Mouse (Mus musculus) mesoderm, embryonic 11.5 days (tissue): ENCODE data around the gene Paqr7.
"Not testable (repeated sequence)": the region's sequence is repeated elsewhere in the genome, so short reads cannot be mapped to it uniquely, and the experiment has no call there.

Experiments
- DNase-seq: peaks from one replicate; pipeline ENCODE4 v3.0.0-alpha.2; 2012; ENCODE audit warnings: low read depth, low spot score

The Paqr7 gene

GRCm38 (mm10) chr4:134473764-134474163 is 22.7 kb upstream of the Paqr7 start:
- no peak for DNase-seq

- no peak for DNase-seq
Observed at GRCm38 (mm10) chr4:134474240-134474639, 22.3 kb upstream of the Paqr7 start.

- DNase-seq, result no peak
Observed at GRCm38 (mm10) chr4:134476899-134477298, 19.6 kb upstream of the Paqr7 start.

GRCm38 (mm10) chr4:134478031-134478430 is 18.5 kb upstream of the Paqr7 start:
- peak; percentile 91 for DNase-seq

GRCm38 (mm10) chr4:134479839-134480238 is 16.7 kb upstream of the Paqr7 start:
- DNase-seq, result no peak

GRCm38 (mm10) chr4:134480864-134481263 is 15.6 kb upstream of the Paqr7 start:
- DNase-seq, result peak; percentile 83

GRCm38 (mm10) chr4:134481270-134481669 is 15.2 kb upstream of the Paqr7 start:
- no peak for DNase-seq

- DNase-seq, result no peak
Observed at GRCm38 (mm10) chr4:134482442-134482841, 14.1 kb upstream of the Paqr7 start.

GRCm38 (mm10) chr4:134483078-134483688 is 13.3 kb upstream of the Paqr7 start:
- DNase-seq, result no peak

- DNase-seq, result no peak
Observed at GRCm38 (mm10) chr4:134483696-134484095, 12.8 kb upstream of the Paqr7 start.

GRCm38 (mm10) chr4:134484231-134484630 is 12.3 kb upstream of the Paqr7 start:
- no peak for DNase-seq

GRCm38 (mm10) chr4:134485151-134485900 is 11.2 kb upstream of the Paqr7 start:
- no peak for DNase-seq

GRCm38 (mm10) chr4:134488211-134488610 is 8.3 kb upstream of the Paqr7 start:
- no peak for DNase-seq

GRCm38 (mm10) chr4:134489986-134490665 is 6.4 kb upstream of the Paqr7 start:
- DNase-seq, result no peak

GRCm38 (mm10) chr4:134491716-134492115 is 4.8 kb upstream of the Paqr7 start:
- no peak for DNase-seq

GRCm38 (mm10) chr4:134494161-134494560 is 2.3 kb upstream of the Paqr7 start:
- not testable (repeated sequence) for DNase-seq

GRCm38 (mm10) chr4:134494780-134495545 is 1.5 kb upstream of the Paqr7 start:
- DNase-seq, result peak; percentile 30

- DNase-seq, result no peak
Observed at GRCm38 (mm10) chr4:134495546-134495923, 962 bp upstream of the Paqr7 start.

- DNase-seq, result no peak
Observed at GRCm38 (mm10) chr4:134497223-134497622, 726 bp downstream of the Paqr7 start.

GRCm38 (mm10) chr4:134497986-134498731 is 1.7 kb downstream of the Paqr7 start:
- DNase-seq, result no peak

GRCm38 (mm10) chr4:134498983-134499382 is 2.5 kb downstream of the Paqr7 start:
- DNase-seq, result not testable (repeated sequence)
